Mouse (Mus musculus) CD4-positive, CD25-positive, alpha-beta regulatory T cell (primary cell): Measurements from ENCODE around the gene Ercc2. TPM values are rescaled to one million over a fixed set of nuclear protein-coding genes. Genes with fewer than 3 reads are reported as not detected.

ENCODE experiments used
- polyA plus RNA-seq: library from polyadenylated mRNA; unstranded; fragments of 100-300 nt; shearing (Covaris generic); gene quantifications from one replicate; pipeline ENCODE4 v1.2.1, GENCODE M21; 2017

Gene Ercc2
- 9.2 TPM for polyA plus RNA-seq

GRCm38 (mm10) chr7:19381377-19382165 lies at the start of gene Ercc2:
Gene Ercc2, plus strand, starts transcription at chr7:19382010.

DNA sequence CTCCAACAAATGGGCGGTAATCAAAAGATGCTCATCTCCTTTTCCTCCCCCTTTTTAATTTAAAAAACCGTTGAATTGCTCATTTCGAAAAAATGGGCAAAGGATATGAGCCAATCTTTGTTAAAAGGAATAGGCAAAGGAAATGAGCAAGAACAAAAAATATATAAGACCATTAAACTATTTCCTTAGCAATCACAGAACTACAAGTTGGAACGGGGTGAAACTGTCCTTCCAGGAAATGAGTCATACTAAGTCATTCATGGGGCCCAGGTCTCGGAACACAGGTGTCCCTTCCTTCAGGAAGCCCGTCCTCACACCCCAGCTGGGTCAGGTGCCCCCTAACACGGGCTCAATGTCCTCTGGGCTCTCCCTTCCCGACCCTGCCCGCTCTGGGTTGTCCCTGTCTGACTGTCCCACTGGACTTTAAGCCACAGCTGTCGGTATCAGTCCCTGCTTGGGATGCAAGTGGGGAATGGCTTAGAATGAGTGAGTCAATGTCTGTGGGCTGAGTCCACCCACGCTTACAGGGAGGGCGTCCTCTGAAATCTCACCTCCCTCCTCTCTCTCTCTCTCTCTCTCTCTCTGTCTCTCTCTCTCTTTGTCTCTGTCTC lies 37.5 kb upstream of the Ercc2 start, which contains the start of gene Ercc1:
Gene Ercc1 (plus strand): TSS at position 542 of the 611 bp plus-strand sequence.

GRCm38 (mm10) chr7:19359299-19359891 lies 22.4 kb upstream of the Ercc2 start, which contains the start of the genes Cd3eap and Ppp1r13l:
Gene Cd3eap, minus strand, starts transcription at chr7:19359483.
Gene Ppp1r13l, plus strand, starts transcription at chr7:19359749.

GRCm38 (mm10) chr7:19403731-19404296 lies 22.0 kb downstream of the Ercc2 start, which contains the start of gene Klc3:
Gene Klc3, minus strand, starts transcription at chr7:19404104.

GRCm38 (mm10) chr7:19404476-19404875 lies 22.7 kb downstream of the Ercc2 start, which contains the start of gene Ckm:
Gene Ckm, plus strand, starts transcription at chr7:19404776.

Other genes with a start within 250 kb of the Ercc2 start
- gene Qpctl, start 232.7 kb upstream of the Ercc2 start, polyA plus RNA-seq, result 13.9 TPM
- 39.9 TPM for gene Snrpd2, start 232.3 kb upstream of the Ercc2 start, polyA plus RNA-seq
- 0.10 TPM for gene Gipr, start 215.9 kb upstream of the Ercc2 start, polyA plus RNA-seq
- gene Eml2, start 205.6 kb upstream of the Ercc2 start, polyA plus RNA-seq, result 24.7 TPM
- 0.20 TPM for gene Gpr4, start 169.5 kb upstream of the Ercc2 start, polyA plus RNA-seq
- gene Opa3, start 153.7 kb upstream of the Ercc2 start, polyA plus RNA-seq, result 22.4 TPM
- gene Vasp, start 110.2 kb upstream of the Ercc2 start, polyA plus RNA-seq, result 303 TPM
- 2.4 TPM for gene Ppm1n, start 101.9 kb upstream of the Ercc2 start, polyA plus RNA-seq
- gene Rtn2, start 99.4 kb upstream of the Ercc2 start, polyA plus RNA-seq, result 0.34 TPM
- 0.72 TPM for gene Fosb, start 72.0 kb upstream of the Ercc2 start, polyA plus RNA-seq
- 77.0 TPM for gene Ercc1, start 37.2 kb upstream of the Ercc2 start, polyA plus RNA-seq
- 14.5 TPM for gene Cd3eap, start 22.5 kb upstream of the Ercc2 start, polyA plus RNA-seq
- 0.38 TPM for gene Ppp1r13l, start 22.3 kb upstream of the Ercc2 start, polyA plus RNA-seq
- 27.0 TPM for gene Klc3, start 22.1 kb downstream of the Ercc2 start, polyA plus RNA-seq
- 0.19 TPM for gene Ckm, start 22.8 kb downstream of the Ercc2 start, polyA plus RNA-seq
- 9.0 TPM for gene Mark4, start 76.8 kb downstream of the Ercc2 start, polyA plus RNA-seq
- not detected for gene Exoc3l2, start 81.3 kb downstream of the Ercc2 start, polyA plus RNA-seq
- gene Bloc1s3, start 126.4 kb downstream of the Ercc2 start, polyA plus RNA-seq, result 11.3 TPM
- gene Trappc6a, start 126.4 kb downstream of the Ercc2 start, polyA plus RNA-seq, result 123 TPM
- not detected for gene Nkpd1, start 135.8 kb downstream of the Ercc2 start, polyA plus RNA-seq
- 18.0 TPM for gene Ppp1r37, start 181.1 kb downstream of the Ercc2 start, polyA plus RNA-seq
- 1.4 TPM for gene Zfp296, start 195.3 kb downstream of the Ercc2 start, polyA plus RNA-seq
- gene Gemin7, start 195.6 kb downstream of the Ercc2 start, polyA plus RNA-seq, result 120 TPM
- 75.0 TPM for gene Clasrp, start 222.5 kb downstream of the Ercc2 start, polyA plus RNA-seq
- 87.1 TPM for gene Relb, start 247.4 kb downstream of the Ercc2 start, polyA plus RNA-seq